Mouse (Mus musculus): Measurements from ENCODE around the gene Tmem51. TPM values are rescaled to one million over a fixed set of nuclear protein-coding genes. Genes with fewer than 3 reads are reported as not detected.

Tmem51 gene
- 8.0 and 8.3 TPM in 2 replicates for polyA plus RNA-seq (2015; fragmentation: Nextera tagmentation; extraction: Ambion mirVana)

DNA sequence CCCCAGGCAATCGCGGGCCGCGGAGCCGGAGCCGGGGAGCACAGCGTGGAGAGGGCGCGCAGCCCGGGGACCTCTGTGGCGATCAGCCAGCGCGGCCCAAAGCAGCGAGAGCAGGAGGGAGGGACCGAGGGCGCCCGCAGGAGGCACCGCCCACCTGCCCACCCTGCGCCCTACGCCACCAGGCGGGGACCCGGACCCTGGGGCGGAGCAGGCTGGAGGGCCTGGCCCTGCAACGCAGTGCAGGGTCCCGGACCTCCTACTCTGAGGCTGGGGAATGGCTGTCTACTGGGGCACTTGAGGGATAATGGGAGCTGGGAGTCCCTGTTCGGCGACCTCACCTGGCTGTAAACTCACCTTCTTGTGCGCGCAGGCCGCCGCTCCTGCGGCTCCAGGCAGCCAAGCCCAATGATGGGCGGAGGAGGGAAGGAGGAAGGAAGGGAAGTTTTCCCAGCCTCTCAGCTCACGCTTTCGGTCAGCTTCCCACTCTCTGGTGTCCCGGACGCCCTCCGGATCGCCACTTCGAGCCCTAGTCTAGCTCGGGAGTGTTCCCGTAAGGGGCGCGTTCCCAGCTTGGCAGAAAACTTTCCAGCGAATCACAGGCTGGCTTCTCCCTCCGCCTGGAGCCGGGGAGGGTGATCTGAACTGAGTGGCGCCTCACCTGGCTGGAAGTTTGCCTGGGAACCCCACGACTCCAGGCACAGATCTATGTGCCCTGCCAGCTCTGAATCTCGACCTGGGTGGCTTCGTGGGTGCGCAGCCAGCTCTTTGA, at the start of gene Tmem51:
TSS of gene Tmem51 (minus strand) at position 174 of the 769 bp plus-strand sequence.
- Histone ChIP-seq H3K4me1 (replicated peaks) (peaks cover 31% of the 10 kb centered on the region), H3K27me3 (peaks cover 28% of the 10 kb centered on the region), H3K36me3 (no peaks in the 10 kb centered on the region), H3K9ac (peak within 1 kb of the TSS; percentile 64), H3K4me2 (peak within 1 kb of the TSS; percentile 97), H3K9me3 (no peaks in the 10 kb centered on the region), H3K27ac (replicated peaks) (no peak within 1 kb of the TSS), H3K4me3 (peak within 1 kb of the TSS; percentile 55)
- WGBS: 1% methylated on average over 48 of the region's 52 CpGs
- ATAC-seq (ENCODE audit: low FRiP score, low read depth): peak; percentile 71

DNA sequence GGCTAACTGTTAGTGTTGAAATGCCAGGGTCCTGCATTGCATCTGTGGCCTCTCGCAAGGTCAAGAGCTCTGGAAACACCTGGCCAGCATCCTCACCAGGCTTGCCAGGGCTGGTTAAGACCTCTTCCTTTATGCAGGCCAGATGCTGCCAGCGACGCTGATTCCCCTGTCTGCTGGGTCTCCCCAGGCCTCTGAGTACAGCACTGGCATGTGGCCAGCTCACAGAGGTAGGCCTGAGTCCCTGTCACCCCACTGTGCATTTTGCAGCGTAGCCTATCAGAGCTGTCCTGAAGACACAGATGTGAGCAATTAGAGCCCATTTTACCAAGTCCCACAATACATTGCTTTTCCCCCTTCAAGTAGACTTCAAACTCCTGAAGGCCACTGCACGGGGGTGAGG, 46.1 kb upstream of the Tmem51 start:
- ATAC-seq (ENCODE audit: low FRiP score, low read depth): no peak

DNA sequence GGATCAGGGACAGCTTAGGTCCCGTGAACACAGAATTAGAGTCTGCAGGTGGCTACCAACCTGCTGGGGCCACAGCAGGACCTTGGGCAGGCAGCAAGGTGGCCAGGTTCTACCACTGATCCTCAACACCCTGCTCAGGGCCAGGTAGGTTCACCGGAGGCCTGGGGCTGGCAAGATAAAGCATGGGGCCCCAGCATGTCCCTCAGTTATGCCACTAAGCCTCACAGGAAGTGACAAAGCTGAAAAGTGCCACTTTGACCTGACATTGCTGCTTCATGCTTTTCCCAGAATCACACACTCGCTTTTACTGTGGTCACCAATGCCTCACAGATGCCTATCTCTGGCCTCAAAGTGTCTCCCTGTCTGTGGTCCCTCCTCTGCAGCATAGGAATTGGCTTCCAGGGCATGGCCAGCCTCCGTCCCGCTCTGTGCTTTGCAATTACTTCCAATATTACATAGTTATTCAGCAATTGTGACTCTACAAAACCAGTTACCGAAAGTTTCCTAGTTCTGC, 43.2 kb upstream of the Tmem51 start:
- Histone ChIP-seq H3K9me3 (no peaks in the 10 kb centered on the region), H3K27ac (replicated peaks) (no peak overlapping the region), H3K9ac (no peak overlapping the region), H3K27me3 (no peaks in the 10 kb centered on the region), H3K36me3 (no peaks in the 10 kb centered on the region), H3K4me1 (replicated peaks) (no peaks in the 10 kb centered on the region), H3K4me3 (no peak overlapping the region), H3K4me2 (no peak overlapping the region)
- WGBS: 93% methylated on average over 6 of the region's 6 CpGs
- ATAC-seq (ENCODE audit: low FRiP score, low read depth): no peak

More for the DNA sequence above, 46.1 kb upstream of the Tmem51 start:
- H3K9ac ChIP-seq: no peak overlapping the region
- H3K4me2 ChIP-seq: no peak overlapping the region
- WGBS: 54% methylated on average over 5 of the region's 5 CpGs
- H3K9me3 ChIP-seq: no peaks in the 10 kb centered on the region
- H3K4me3 ChIP-seq: no peak overlapping the region
- H3K36me3 ChIP-seq: no peaks in the 10 kb centered on the region
- no peaks in the 10 kb centered on the region for H3K4me1 ChIP-seq (replicated peaks)
- no peak overlapping the region for H3K27ac ChIP-seq (replicated peaks)
- no peaks in the 10 kb centered on the region for H3K27me3 ChIP-seq

DNA sequence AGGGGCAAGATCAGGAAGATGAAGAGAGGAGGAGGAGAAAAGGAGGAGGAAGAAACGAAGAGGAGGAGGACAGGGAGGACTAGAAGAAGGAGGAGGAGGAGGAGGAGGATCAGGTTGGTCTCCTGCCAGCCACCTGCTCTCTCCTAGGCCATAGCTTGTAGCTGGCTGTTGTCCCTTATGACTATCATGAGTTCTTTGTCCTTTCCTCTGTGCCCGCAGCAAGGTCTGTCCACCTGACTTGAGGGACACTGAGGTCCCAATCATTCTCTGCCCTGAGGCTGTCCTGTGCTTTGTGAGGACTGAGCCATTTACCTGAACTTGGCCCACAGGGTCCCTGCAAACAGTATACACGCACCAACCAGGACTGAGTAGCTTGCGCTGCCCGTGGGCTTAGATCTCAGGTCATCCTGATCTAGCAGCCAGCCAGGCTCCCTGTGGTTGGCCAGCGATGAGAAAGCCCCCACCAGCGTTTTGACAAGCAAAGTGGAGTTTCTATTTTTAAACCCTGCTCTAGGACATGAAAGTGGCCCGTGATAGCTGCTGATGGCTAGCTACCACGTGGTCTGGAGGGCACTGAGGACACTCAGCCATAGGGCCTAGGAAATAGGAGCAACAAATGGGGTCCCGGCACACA, 42.7 kb upstream of the Tmem51 start:
- Histone ChIP-seq H3K9ac (no peak overlapping the region), H3K36me3 (no peaks in the 10 kb centered on the region)

DNA sequence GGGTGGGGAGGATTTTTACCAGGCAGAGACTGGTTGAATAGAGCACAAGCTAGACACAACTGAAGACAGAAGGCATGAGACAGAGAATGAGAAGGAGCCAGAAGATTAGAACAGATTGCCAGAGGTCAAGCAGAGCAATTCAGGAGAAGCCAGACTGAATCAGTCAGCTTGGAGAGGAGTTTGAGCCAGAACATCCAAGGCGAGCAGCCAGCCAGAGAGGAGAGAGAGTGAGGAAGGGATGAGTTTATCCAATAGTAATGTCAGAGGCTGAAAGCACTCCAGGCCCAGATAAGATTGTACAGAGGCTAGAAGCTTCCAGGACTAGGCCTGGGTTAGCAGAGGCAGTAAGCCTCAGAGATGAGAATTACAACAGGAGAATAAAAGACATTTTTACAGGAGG, 37.1 kb upstream of the Tmem51 start:
- 63% methylated on average over 1 of the region's 1 CpGs for WGBS
- no peak overlapping the region for H3K4me3 ChIP-seq
- ATAC-seq (ENCODE audit: low FRiP score, low read depth): no peak
- no peak overlapping the region for H3K4me2 ChIP-seq
- 0 out of 2 replicates have a peak, but pooled peaks cover 3% of the 10 kb centered on the region for H3K4me1 ChIP-seq (replicated peaks)
- no peaks in the 10 kb centered on the region for H3K36me3 ChIP-seq
- no peaks in the 10 kb centered on the region for H3K9me3 ChIP-seq
- no peaks in the 10 kb centered on the region for H3K27me3 ChIP-seq
- no peak overlapping the region for H3K27ac ChIP-seq (replicated peaks)
- H3K9ac ChIP-seq: no peak overlapping the region

More for the DNA sequence above, 42.7 kb upstream of the Tmem51 start:
- ATAC-seq (ENCODE audit: low FRiP score, low read depth): no peak
- Histone ChIP-seq H3K9me3 (no peaks in the 10 kb centered on the region), H3K4me3 (no peak overlapping the region), H3K27ac (replicated peaks) (no peak overlapping the region), H3K4me2 (no peak overlapping the region), H3K27me3 (no peaks in the 10 kb centered on the region), H3K4me1 (replicated peaks) (no peaks in the 10 kb centered on the region)
- WGBS: 75% methylated on average over 10 of the region's 10 CpGs

DNA sequence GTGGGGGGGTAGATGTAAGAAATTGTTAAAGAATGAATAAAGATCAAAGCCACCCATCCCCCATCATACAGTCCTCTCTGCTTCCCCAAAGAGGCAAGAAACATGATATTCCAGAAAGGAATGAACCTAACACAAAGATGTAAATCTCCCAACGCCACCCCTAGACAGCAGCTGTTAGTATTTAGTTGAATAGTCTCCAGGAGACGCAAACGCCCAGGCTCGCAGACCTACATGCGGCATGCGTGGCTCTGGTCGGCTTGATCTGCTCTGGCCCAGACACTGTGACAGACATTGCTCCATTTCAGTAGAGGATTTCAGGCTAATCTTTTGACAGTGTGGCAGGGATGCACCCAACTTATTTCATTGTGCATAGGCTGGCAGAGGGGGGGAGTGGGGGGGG, 34.4 kb upstream of the Tmem51 start:
- WGBS: 44% methylated on average over 7 of the region's 7 CpGs
- H3K4me2 ChIP-seq: no peak overlapping the region
- H3K36me3 ChIP-seq: no peaks in the 10 kb centered on the region
- no peak for ATAC-seq (ENCODE audit: low FRiP score, low read depth)
- no peak overlapping the region for H3K9ac ChIP-seq
- no peaks in the 10 kb centered on the region for H3K27me3 ChIP-seq
- H3K9me3 ChIP-seq: no peaks in the 10 kb centered on the region
- H3K4me3 ChIP-seq: no peak overlapping the region
- 0 out of 2 replicates have a peak, but pooled peaks cover 5% of the 10 kb centered on the region for H3K4me1 ChIP-seq (replicated peaks)
- no peak overlapping the region for H3K27ac ChIP-seq (replicated peaks)

DNA sequence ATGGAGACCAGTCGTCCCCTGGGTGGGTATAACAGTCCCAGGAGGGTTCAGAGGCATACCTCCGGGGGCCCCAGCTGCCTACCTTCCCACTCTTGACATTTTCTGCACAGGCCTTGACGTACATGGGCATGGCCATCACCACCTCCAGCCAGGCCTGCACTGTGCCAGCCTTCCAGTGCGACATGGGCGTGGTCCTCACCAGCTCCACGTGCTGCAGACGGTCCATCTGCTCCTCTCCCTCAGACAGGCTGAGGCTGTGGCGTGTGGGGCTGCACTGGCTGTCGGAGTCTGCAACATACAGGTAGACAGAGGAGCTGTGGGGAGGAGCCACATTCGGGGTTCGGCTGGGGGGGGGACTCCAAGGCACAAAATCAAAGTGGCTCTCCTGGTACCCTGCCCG, 33.9 kb upstream of the Tmem51 start:
- ATAC-seq (ENCODE audit: low FRiP score, low read depth): no peak
- Histone ChIP-seq H3K4me1 (replicated peaks) (0 out of 2 replicates have a peak, but pooled peaks cover 5% of the 10 kb centered on the region), H3K36me3 (no peaks in the 10 kb centered on the region), H3K4me2 (no peak overlapping the region), H3K4me3 (no peak overlapping the region), H3K27ac (replicated peaks) (no peak overlapping the region), H3K9ac (no peak overlapping the region), H3K9me3 (no peaks in the 10 kb centered on the region), H3K27me3 (no peaks in the 10 kb centered on the region)
- WGBS: 88% methylated on average over 12 of the region's 12 CpGs

DNA sequence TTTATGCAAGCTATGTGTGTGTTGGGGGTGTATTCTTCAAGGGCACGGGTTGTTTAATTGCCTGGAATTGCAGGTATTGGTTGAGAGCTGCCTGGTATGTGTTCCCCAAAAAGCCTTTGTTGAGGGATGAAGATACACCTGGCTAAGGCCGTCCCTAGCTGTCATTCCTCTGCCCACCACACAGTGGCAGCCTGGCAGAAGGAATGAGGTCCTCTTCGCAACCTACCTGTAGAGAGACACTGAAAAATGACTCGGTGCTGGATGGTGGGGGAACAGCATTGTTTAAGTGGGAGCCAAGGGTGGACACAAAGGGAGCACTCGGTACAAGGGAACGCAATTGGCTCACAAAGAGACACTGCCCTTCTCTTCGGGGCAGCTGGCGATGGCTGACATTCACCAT, 29.2 kb upstream of the Tmem51 start:
- no peak overlapping the region for H3K27ac ChIP-seq (replicated peaks)
- no peaks in the 10 kb centered on the region for H3K9me3 ChIP-seq
- WGBS: 33% methylated on average over 8 of the region's 8 CpGs
- no peaks in the 10 kb centered on the region for H3K27me3 ChIP-seq
- no peak overlapping the region for H3K9ac ChIP-seq
- peak; percentile 57; the same call in 1 of the 2 replicates for ATAC-seq (ENCODE audit: low FRiP score, low read depth)
- no peak overlapping the region for H3K4me3 ChIP-seq
- no peak overlapping the region for H3K4me2 ChIP-seq
- 0 out of 2 replicates have a peak, but pooled peaks cover 5% of the 10 kb centered on the region for H3K4me1 ChIP-seq (replicated peaks)
- peaks cover 9% of the 10 kb centered on the region; the same call in 1 of the 2 replicates for H3K36me3 ChIP-seq

DNA sequence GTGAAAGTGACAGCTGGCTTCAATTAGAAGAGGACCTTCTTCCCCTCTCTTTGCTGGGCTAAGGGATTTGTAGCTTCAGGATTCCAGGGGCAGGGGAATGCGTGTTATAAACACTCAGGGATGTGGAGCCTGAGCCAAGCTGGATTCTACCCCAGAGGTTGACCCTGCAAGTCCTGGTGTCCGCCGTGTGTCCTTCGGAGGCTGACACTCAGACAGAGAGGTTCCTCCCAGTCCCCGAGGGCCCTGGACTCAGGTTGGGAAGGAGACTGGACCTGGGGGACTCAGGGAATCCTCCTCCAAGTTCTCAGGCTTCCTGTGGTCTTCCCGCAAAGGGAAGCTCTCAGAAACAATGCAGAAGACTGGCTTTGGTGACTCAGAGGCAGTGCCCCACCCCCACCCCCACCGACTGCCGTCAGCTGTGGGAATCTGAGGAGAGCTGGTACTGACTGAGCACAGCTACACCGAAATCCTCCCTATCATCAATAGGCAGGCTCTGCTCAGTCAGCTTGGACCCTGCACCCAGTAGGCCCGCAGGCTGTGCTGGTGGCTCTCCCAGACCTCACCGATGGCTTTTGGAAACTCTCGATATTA, 19.1 kb upstream of the Tmem51 start:
- no peak for ATAC-seq (ENCODE audit: low FRiP score, low read depth)
- Histone ChIP-seq H3K9me3 (no peaks in the 10 kb centered on the region), H3K9ac (no peak overlapping the region), H3K27ac (replicated peaks) (no peak overlapping the region), H3K27me3 (no peaks in the 10 kb centered on the region), H3K4me2 (no peak overlapping the region), H3K4me1 (replicated peaks) (peaks cover under 1% of the 10 kb centered on the region; the same call in 1 of the 2 replicates), H3K36me3 (peaks cover 6% of the 10 kb centered on the region; the same call in 1 of the 2 replicates), H3K4me3 (no peak overlapping the region)
- 59% methylated on average over 12 of the region's 12 CpGs for WGBS

DNA sequence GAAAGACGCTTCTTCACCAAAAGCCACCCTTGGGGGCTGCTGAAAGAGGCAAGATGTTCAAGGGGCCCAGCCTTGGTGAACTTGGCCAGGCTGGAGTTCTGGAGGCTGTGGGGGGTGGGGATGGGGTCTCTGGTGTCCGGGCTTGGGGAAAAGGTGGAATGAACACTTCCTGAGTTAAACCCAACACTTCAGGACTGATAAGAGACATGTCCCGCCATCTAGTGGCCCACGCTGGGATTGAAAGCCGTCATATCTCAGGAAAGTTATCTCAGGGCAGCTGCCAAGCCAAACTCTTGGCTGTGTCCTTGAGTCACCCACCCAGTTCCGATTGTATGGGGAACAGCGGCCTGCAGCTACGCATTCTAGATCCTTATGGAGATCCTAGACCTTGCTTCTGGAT, 14.2 kb upstream of the Tmem51 start:
- Histone ChIP-seq H3K4me3 (no peak overlapping the region), H3K9ac (no peak overlapping the region), H3K27ac (replicated peaks) (no peak overlapping the region), H3K36me3 (no peaks in the 10 kb centered on the region), H3K4me1 (replicated peaks) (peaks cover 14% of the 10 kb centered on the region), H3K27me3 (no peaks in the 10 kb centered on the region), H3K4me2 (no peak overlapping the region), H3K9me3 (no peaks in the 10 kb centered on the region)
- WGBS: 23% methylated on average over 8 of the region's 8 CpGs
- 0 out of 2 replicates have a peak, but pooled peaks have one; percentile 33 for ATAC-seq (ENCODE audit: low FRiP score, low read depth)

DNA sequence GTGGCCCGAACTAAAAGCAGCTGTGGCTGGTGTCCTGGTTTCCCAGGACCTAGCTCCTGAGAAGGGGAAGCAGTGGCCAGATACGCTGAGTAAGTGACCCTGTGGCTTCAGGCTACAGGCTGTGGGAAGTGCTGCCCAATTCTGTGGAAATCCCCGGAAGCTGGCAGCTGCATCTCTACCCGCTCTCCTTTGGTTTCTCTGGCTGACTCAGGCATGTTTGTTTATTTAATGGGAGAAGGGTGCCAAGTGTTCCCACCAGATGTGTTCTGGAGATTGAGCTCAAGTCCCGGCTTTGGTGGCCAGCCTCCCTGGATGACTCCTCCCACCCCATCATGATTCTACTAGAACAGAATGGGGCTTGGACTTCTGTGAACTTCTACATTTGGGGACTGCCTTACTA, 13.8 kb upstream of the Tmem51 start:
- peaks cover 14% of the 10 kb centered on the region for H3K4me1 ChIP-seq (replicated peaks)
- no peak for ATAC-seq (ENCODE audit: low FRiP score, low read depth)
- WGBS: 45% methylated on average over 5 of the region's 5 CpGs

More for the DNA sequence above, 13.8 kb upstream of the Tmem51 start:
- H3K4me3 ChIP-seq: no peak overlapping the region
- H3K27ac ChIP-seq (replicated peaks): no peak overlapping the region
- no peaks in the 10 kb centered on the region for H3K27me3 ChIP-seq
- no peaks in the 10 kb centered on the region for H3K36me3 ChIP-seq
- no peak overlapping the region for H3K9ac ChIP-seq
- H3K4me2 ChIP-seq: no peak overlapping the region
- no peaks in the 10 kb centered on the region for H3K9me3 ChIP-seq

Measured in hindbrain, embryonic 15.5 days (tissue).